Mouse (Mus musculus): ENCODE data around the gene Lyzl4.

The Lyzl4 gene

GRCm38 (mm10) chr9:121553643-121554042, 88.3 kb downstream of the Lyzl4 start:
- Histone ChIP-seq H3K9me3 (ENCODE audit: low read length) (no peaks in the 10 kb centered on the region), H3K4me3 (replicated peaks; ENCODE audit: low read length) (no peak overlapping the region), H3K27me3 (ENCODE audit: insufficient read depth, low read length) (no peaks in the 10 kb centered on the region), H3K4me1 (replicated peaks; ENCODE audit: low read depth, low read length) (no peaks in the 10 kb centered on the region), H3K36me3 (ENCODE audit: insufficient read depth, low read length) (no peaks in the 10 kb centered on the region)
- no peak for TF ChIP-seq NANOG (IDR thresholded peaks at IDR 0.05; ENCODE audit: borderline replicate concordance, low read length)
- no peak for TF ChIP-seq CTCF (conservative IDR thresholded peaks at IDR 0.05; ENCODE audit: low read length)
- TF ChIP-seq POU5F1 (IDR thresholded peaks at IDR 0.05; ENCODE audit: borderline replicate concordance, low read length) = no peak

GRCm38 (mm10) chr9:121550327-121550771, 91.5 kb downstream of the Lyzl4 start:
- Histone ChIP-seq H3K9me3 (ENCODE audit: low read length) (peaks cover 10% of the 10 kb centered on the region), H3K27me3 (ENCODE audit: insufficient read depth, low read length) (no peaks in the 10 kb centered on the region), H3K4me3 (replicated peaks; ENCODE audit: low read length) (no peak overlapping the region), H3K36me3 (ENCODE audit: insufficient read depth, low read length) (no peaks in the 10 kb centered on the region), H3K4me1 (replicated peaks; ENCODE audit: low read depth, low read length) (no peaks in the 10 kb centered on the region)
- no peak for TF ChIP-seq CTCF (conservative IDR thresholded peaks at IDR 0.05; ENCODE audit: low read length)
- TF ChIP-seq POU5F1 (IDR thresholded peaks at IDR 0.05; ENCODE audit: borderline replicate concordance, low read length) = no peak
- TF ChIP-seq NANOG (IDR thresholded peaks at IDR 0.05; ENCODE audit: borderline replicate concordance, low read length) = no peak

GRCm38 (mm10) chr9:121549444-121549843, 92.5 kb downstream of the Lyzl4 start:
- no peak for TF ChIP-seq NANOG (IDR thresholded peaks at IDR 0.05; ENCODE audit: borderline replicate concordance, low read length)
- no peak for TF ChIP-seq CTCF (conservative IDR thresholded peaks at IDR 0.05; ENCODE audit: low read length)
- TF ChIP-seq POU5F1 (IDR thresholded peaks at IDR 0.05; ENCODE audit: borderline replicate concordance, low read length) = no peak
- peaks cover 16% of the 10 kb centered on the region for H3K9me3 ChIP-seq (ENCODE audit: low read length)
- no peaks in the 10 kb centered on the region for H3K27me3 ChIP-seq (ENCODE audit: insufficient read depth, low read length)
- H3K4me3 ChIP-seq (replicated peaks; ENCODE audit: low read length) = no peak overlapping the region
- no peaks in the 10 kb centered on the region for H3K4me1 ChIP-seq (replicated peaks; ENCODE audit: low read depth, low read length)
- no peaks in the 10 kb centered on the region for H3K36me3 ChIP-seq (ENCODE audit: insufficient read depth, low read length)

- Histone ChIP-seq H3K9me3 (ENCODE audit: low read length) (peaks cover 16% of the 10 kb centered on the region), H3K36me3 (ENCODE audit: insufficient read depth, low read length) (no peaks in the 10 kb centered on the region), H3K4me3 (replicated peaks; ENCODE audit: low read length) (no peak overlapping the region), H3K27me3 (ENCODE audit: insufficient read depth, low read length) (no peaks in the 10 kb centered on the region), H3K4me1 (replicated peaks; ENCODE audit: low read depth, low read length) (no peaks in the 10 kb centered on the region)
- TF ChIP-seq POU5F1 (IDR thresholded peaks at IDR 0.05; ENCODE audit: borderline replicate concordance, low read length) = no peak
- no peak for TF ChIP-seq CTCF (conservative IDR thresholded peaks at IDR 0.05; ENCODE audit: low read length)
Observed at GRCm38 (mm10) chr9:121549010-121549409, 92.9 kb downstream of the Lyzl4 start.

GRCm38 (mm10) chr9:121547431-121547830, 94.5 kb downstream of the Lyzl4 start:
- Histone ChIP-seq H3K27me3 (ENCODE audit: insufficient read depth, low read length) (no peaks in the 10 kb centered on the region), H3K36me3 (ENCODE audit: insufficient read depth, low read length) (no peaks in the 10 kb centered on the region), H3K9me3 (ENCODE audit: low read length) (peaks cover 19% of the 10 kb centered on the region), H3K4me1 (replicated peaks; ENCODE audit: low read depth, low read length) (no peaks in the 10 kb centered on the region), H3K4me3 (replicated peaks; ENCODE audit: low read length) (no peak overlapping the region)
- no peak for TF ChIP-seq POU5F1 (IDR thresholded peaks at IDR 0.05; ENCODE audit: borderline replicate concordance, low read length)
- no peak for TF ChIP-seq NANOG (IDR thresholded peaks at IDR 0.05; ENCODE audit: borderline replicate concordance, low read length)
- no peak for TF ChIP-seq CTCF (conservative IDR thresholded peaks at IDR 0.05; ENCODE audit: low read length)

- no peaks in the 10 kb centered on the region for H3K4me1 ChIP-seq (replicated peaks; ENCODE audit: low read depth, low read length)
- no peaks in the 10 kb centered on the region for H3K27me3 ChIP-seq (ENCODE audit: insufficient read depth, low read length)
- no peaks in the 10 kb centered on the region for H3K36me3 ChIP-seq (ENCODE audit: insufficient read depth, low read length)
- TF ChIP-seq NANOG (IDR thresholded peaks at IDR 0.05; ENCODE audit: borderline replicate concordance, low read length) = no peak
- no peak for TF ChIP-seq POU5F1 (IDR thresholded peaks at IDR 0.05; ENCODE audit: borderline replicate concordance, low read length)
- no peak for TF ChIP-seq CTCF (conservative IDR thresholded peaks at IDR 0.05; ENCODE audit: low read length)
- no peak overlapping the region for H3K4me3 ChIP-seq (replicated peaks; ENCODE audit: low read length)
- peaks cover 20% of the 10 kb centered on the region for H3K9me3 ChIP-seq (ENCODE audit: low read length)
Observed at GRCm38 (mm10) chr9:121541530-121541929, 100.4 kb downstream of the Lyzl4 start.

- peaks cover 11% of the 10 kb centered on the region for H3K9me3 ChIP-seq (ENCODE audit: low read length)
- no peaks in the 10 kb centered on the region for H3K36me3 ChIP-seq (ENCODE audit: insufficient read depth, low read length)
- H3K4me1 ChIP-seq (replicated peaks; ENCODE audit: low read depth, low read length) = no peaks in the 10 kb centered on the region
- no peaks in the 10 kb centered on the region for H3K27me3 ChIP-seq (ENCODE audit: insufficient read depth, low read length)
- H3K4me3 ChIP-seq (replicated peaks; ENCODE audit: low read length) = no peak overlapping the region
- TF ChIP-seq NANOG (IDR thresholded peaks at IDR 0.05; ENCODE audit: borderline replicate concordance, low read length) (no peak), CTCF (conservative IDR thresholded peaks at IDR 0.05; ENCODE audit: low read length) (no peak), POU5F1 (IDR thresholded peaks at IDR 0.05; ENCODE audit: borderline replicate concordance, low read length) (no peak)
Observed at GRCm38 (mm10) chr9:121532626-121533025, 109.3 kb downstream of the Lyzl4 start.

- no peaks in the 10 kb centered on the region for H3K27me3 ChIP-seq (ENCODE audit: insufficient read depth, low read length)
- H3K4me1 ChIP-seq (replicated peaks; ENCODE audit: low read depth, low read length) = no peaks in the 10 kb centered on the region
- TF ChIP-seq CTCF (conservative IDR thresholded peaks at IDR 0.05; ENCODE audit: low read length) = no peak
- TF ChIP-seq POU5F1 (IDR thresholded peaks at IDR 0.05; ENCODE audit: borderline replicate concordance, low read length) = no peak
- no peak for TF ChIP-seq NANOG (IDR thresholded peaks at IDR 0.05; ENCODE audit: borderline replicate concordance, low read length)
- no peak overlapping the region for H3K4me3 ChIP-seq (replicated peaks; ENCODE audit: low read length)
- peaks cover 11% of the 10 kb centered on the region; the same call in 1 of the 2 replicates for H3K9me3 ChIP-seq (ENCODE audit: low read length)
- no peaks in the 10 kb centered on the region for H3K36me3 ChIP-seq (ENCODE audit: insufficient read depth, low read length)
Observed at GRCm38 (mm10) chr9:121528605-121529357, 113.1 kb downstream of the Lyzl4 start.
